8 mouse cellular contexts compared by ENCODE assay signal in the genomic region with DNA sequence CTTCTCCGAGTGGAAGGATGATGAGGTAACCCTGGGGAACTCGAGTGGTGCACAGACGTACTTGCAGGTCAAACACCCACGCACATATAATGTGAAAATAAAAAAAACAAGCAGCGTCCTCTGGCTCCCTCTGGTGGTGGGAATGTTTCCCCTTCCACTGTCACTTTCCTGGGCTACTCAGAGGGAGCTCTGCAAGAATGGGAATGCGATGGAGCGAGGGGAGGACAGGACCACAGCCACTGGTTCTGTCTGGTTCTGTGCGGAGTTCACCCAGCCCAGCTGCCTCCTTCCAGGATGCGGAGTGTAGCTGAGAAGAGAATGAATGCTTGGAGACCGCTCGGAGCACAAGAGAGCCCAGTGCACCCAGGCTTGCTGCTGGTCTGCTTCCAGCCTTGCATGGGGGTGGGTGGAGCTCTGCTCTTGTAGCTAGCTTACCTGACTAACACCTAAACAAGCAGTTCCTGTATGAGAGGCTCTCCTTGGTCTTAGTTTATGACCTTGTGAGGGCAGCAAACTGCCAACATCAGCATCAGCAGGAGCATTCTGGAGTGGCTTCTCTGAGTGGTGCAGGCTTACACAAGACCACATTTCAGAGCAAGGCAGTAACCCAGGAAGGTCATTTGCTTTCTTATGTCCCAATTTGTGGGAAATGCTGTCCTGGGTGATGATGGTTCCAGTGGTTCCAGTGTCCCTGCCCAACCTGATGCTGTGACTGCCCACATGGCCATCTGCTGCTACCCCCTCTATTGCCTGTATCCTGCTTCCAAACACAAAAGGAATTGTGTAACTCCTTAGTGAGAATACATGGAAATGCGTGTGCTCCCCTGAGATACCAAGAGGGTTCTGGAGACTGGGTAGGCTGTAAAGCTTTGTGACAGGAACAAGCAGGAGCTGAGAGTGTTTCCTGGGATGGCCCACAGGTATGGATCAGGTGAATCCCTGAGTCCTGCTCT. TPM values are rescaled to one million over a fixed set of nuclear protein-coding genes. Genes with fewer than 3 reads are reported as not detected.
DNase-seq lines count a peak whose midpoint lies in the region; ATAC-seq and TF ChIP-seq lines count a peak whose summit lies in the region.

No protein-coding gene starts in this region.

- CTCF ChIA-PET in Patski (lab: Charles Lee), result interaction anchor here (0.8 to 2.7 kb wide), 17 partner anchors 8 to 51 kb away, joined by 3 to 24 read pairs (median 7); a partner anchor contains a TSS

- H3K4me3 ChIP-seq in hindbrain, embryonic 13.5 days, result no peak overlapping the region

- H3K27me3 ChIP-seq in Patski, result no peaks in the 10 kb centered on the region
- H3K27me3 ChIP-seq in hindbrain, embryonic 13.5 days, result no peaks in the 10 kb centered on the region

- no peak overlapping the region for H3K9ac ChIP-seq in hindbrain, embryonic 13.5 days

- 0 out of 2 replicates have a peak, but pooled peaks cover 2% of the 10 kb centered on the region for H3K4me1 ChIP-seq in hindbrain, embryonic 13.5 days (replicated peaks)

- H3K9me3 ChIP-seq in hindbrain, embryonic 13.5 days, result no peaks in the 10 kb centered on the region

- in situ Hi-C loops in Patski (cut with MboI; ENCODE audit: low pct_unique_long_range_greater_than_20kb), result no loop called here

- peak; percentile 41 for ATAC-seq in Patski
- peak; percentile 63 for ATAC-seq in hindbrain, embryonic 13.5 days (ENCODE audit: low FRiP score)

- no peak for TF ChIP-seq CTCF in Patski (IDR thresholded peaks at IDR 0.05)

- peak; percentile 59 for DNase-seq in Patski (ENCODE audit: low read depth, low spot score)
- peak; percentile 88 to 94 for DNase-seq in cerebellum, postnatal 10 days
- DNase-seq in frontal cortex, postnatal 14 days (ENCODE audit: low spot score in 2 of 2), result peak; percentile 80 to 87
- DNase-seq in layer of hippocampus, postnatal 14 days (ENCODE audit: low spot score in 2 of 2), result peak; percentile 88
- peak; percentile 94 for DNase-seq in lung, postnatal 10 days
- peak; percentile 83 for DNase-seq in ovary, postnatal 14 days (ENCODE audit: low spot score)
- DNase-seq in thymus, postnatal 10 days (ENCODE audit: low spot score in 2 of 2), result peak; percentile 61 to 84

- peak overlapping the region; percentile 63; the same call in 1 of the 2 replicates for H3K27ac ChIP-seq in hindbrain, embryonic 13.5 days

- POLR2A ChIA-PET in Patski (lab: Charles Lee), result interaction anchor here (0.5 to 2.3 kb wide), 6 partner anchors 18 to 313 kb away, joined by 3 to 8 read pairs (median 5); a partner anchor contains a TSS

- WGBS in hindbrain, embryonic 13.5 days, result 40% methylated on average over 12 of the region's 12 CpGs

- H3K4me2 ChIP-seq in hindbrain, embryonic 13.5 days, result no peak overlapping the region

- H3K36me3 ChIP-seq in hindbrain, embryonic 13.5 days, result peaks cover 90% of the 10 kb centered on the region

RNA-seq across cellular contexts. Expression of a gene that starts 24.5 kb away (rescaled TPM):
- polyA plus RNA-seq in Patski (2021), result 57.9 TPM
- 128 and 131 TPM in 2 replicates for polyA plus RNA-seq in hindbrain, embryonic 13.5 days (2015; fragmentation: Nextera tagmentation; extraction: Ambion mirVana)
- total RNA-seq in layer of hippocampus, postnatal 14 days (2021), result 10 to 100 TPM; 75.5 to 77.1 TPM

RNA-seq across cellular contexts. Expression of a gene that starts 28.0 kb away (rescaled TPM):
- polyA plus RNA-seq in Patski (2021), result 121 TPM
- 107 and 115 TPM in 2 replicates for polyA plus RNA-seq in hindbrain, embryonic 13.5 days (2015; fragmentation: Nextera tagmentation; extraction: Ambion mirVana)
- total RNA-seq in layer of hippocampus, postnatal 14 days (2021), result 100 to 1,000 TPM; 190 to 194 TPM

RNA-seq across cellular contexts. Expression of a gene that starts 33.9 kb away (rescaled TPM):
- 30.2 TPM for polyA plus RNA-seq in Patski (2021)
- polyA plus RNA-seq in hindbrain, embryonic 13.5 days (2015; fragmentation: Nextera tagmentation; extraction: Ambion mirVana), result 53.7 and 54.1 TPM in 2 replicates
- 10 to 100 TPM; 80.1 to 84.6 TPM for total RNA-seq in layer of hippocampus, postnatal 14 days (2021)

RNA-seq across cellular contexts. Expression of a gene that starts 49.9 kb away (rescaled TPM):
- polyA plus RNA-seq in Patski (2021), result 58.2 TPM
- 73.4 and 77.6 TPM in 2 replicates for polyA plus RNA-seq in hindbrain, embryonic 13.5 days (2015; fragmentation: Nextera tagmentation; extraction: Ambion mirVana)
- 10 to 100 TPM; 57.1 to 58.6 TPM for total RNA-seq in layer of hippocampus, postnatal 14 days (2021)
